Mouse (Mus musculus): ENCODE results near the gene Cacna2d4. TPM values are rescaled to one million over a fixed set of nuclear protein-coding genes. Genes with fewer than 3 reads are reported as not detected.

The Cacna2d4 gene
- total RNA-seq, 4 experiments from 2014 or later: 0.24 to 0.62 (median 0.24) TPM; not detected in 1

GRCm38 (mm10) chr6:119313096-119313495, 76.8 kb downstream of the Cacna2d4 start:
- no peak for DNase-seq

DNA sequence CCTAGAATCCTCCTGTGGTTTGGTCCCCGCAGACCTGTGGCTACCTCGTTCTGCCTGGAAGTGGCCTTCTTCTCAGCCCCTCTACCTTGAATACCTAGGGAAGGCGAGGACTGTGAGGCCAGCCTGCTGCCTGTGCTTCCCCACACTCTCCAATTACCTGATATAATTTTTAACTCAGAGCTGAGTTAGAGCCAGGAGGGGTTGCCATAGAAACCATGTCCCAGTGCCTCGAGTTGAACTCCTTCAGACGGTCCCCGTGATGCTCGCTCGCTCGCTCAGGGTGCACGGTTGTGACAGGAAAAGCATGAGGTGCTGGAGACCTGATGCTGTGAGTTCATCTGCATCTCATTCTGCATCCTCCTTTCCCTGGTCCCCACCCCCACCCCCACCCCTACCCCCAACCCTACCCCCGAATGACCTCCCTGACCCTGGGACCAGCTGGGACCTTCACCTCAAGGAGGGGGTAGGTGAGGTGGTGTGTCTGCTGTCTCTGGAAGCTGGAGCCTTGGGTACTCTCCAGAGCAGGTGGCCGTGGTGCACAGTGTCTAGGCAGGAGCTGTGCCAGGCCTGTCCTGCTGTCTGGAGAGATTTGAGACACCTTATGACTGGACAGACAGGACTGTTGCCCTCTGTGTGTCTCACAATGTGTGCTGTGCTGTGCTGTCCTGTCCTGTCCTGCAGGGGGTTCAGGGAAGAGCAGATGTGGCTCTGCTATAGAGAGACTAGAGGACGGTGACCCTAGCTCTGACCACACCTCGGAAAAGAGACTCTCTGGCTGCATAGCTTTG, 77.5 kb downstream of the Cacna2d4 start:
- DNase-seq: no peak

GRCm38 (mm10) chr6:119314751-119315476, 78.6 kb downstream of the Cacna2d4 start:
- no peak for DNase-seq

GRCm38 (mm10) chr6:119318732-119319131, 82.4 kb downstream of the Cacna2d4 start:
- DNase-seq: no peak

DNA sequence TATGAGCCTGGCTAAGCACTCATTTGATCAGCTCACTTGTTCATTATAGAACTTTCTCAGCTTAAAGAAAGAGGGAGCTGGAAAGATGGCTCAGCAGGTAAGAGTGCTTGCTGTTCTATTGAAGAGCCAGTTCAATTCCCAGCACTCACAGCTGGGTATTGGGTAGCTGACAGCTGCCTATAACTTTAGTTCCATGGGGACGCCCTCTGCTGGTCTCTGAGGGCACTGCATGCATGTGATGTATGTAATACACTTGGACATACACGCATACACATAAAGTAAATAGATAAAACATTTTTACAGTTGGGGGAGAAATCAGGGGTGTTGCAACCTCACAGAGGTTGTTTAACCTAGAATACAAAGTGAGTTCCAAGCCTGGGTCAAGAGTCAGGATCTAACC, 83.0 kb downstream of the Cacna2d4 start:
- no peak for DNase-seq

DNA sequence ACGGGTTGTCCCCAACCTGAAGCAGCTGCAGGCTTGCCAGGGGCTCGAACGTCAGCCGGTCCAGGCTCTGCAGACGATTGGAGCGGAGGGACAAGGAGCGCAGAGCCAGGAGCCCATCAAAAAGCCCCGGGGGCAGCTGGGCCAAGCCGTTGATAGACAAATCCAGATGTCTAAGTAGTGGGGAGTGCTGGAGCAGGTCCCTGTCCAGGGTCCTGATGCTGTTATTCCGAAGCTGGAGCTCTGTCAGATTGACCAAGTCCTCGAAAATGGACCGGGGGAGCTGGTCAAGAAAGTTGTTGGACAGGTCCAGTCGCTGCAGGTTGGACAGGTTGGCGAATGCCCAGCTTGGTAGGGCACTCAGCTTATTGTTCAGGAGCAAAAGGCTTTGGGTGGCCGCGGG, 84.2 kb downstream of the Cacna2d4 start:
- DNase-seq: no peak

GRCm38 (mm10) chr6:119321752-119322151, 85.4 kb downstream of the Cacna2d4 start:
- DNase-seq: no peak

DNA sequence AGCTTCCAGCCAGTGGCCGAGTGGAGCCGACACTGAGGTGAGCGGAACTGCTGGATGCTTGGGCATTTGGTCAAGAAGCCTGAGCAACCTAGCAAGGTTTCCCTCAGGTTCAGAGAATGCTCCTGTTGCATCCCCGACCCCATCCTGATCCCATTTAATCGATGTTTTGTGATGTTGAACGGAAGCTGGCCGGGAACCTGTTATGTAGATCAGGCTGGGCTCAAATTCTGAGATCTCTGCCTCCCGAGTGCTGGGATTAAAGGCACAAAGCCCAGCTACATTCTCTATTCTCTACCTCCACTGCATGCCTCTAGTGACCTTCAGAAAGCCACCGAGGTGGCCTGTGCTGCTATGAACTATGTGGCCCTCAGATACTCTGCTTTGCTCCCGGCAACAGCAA, 88.5 kb downstream of the Cacna2d4 start:
- no peak for DNase-seq

DNA sequence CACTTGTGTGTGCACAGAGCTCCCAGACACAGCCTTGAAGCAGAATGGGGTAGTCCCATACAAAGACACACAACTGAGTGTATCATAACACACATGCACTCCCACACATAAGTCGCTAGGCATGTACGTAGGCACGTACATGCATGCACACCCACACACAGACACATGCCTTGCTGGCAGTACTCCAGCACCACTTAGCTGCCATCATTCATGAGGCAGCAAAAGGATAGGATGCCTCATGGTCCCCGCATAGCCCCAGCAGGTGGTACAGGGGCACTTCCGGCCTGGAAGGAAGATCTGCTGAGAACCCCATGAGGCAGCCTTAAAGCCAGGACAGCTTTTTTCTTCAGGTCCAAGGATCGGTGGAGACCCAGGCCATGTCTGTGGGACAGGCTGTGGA, 89.7 kb downstream of the Cacna2d4 start:
- DNase-seq: no peak

DNA sequence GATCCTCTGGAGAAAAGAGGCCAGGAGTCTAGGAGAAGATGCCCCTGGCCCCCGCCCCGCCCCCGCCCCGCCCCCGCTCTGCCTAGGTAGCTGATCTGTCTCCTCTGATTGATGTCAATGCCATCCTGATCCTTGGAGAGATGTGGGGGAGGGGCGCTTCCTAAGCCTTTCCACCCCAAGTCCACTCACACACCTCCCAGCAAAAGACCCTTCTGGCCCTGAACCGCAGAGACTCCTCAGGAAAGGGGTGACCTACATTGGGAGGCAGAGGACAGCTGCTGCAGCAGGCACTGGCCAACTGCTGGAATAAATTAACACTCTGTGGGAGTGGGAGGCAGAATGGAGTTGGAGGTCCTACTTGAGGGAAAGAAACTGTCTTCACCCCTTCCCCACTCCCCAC, 90.2 kb downstream of the Cacna2d4 start:
- no peak for DNase-seq

- no peak for DNase-seq
Measured at GRCm38 (mm10) chr6:119328521-119329115, 92.3 kb downstream of the Cacna2d4 start.

- no peak for DNase-seq
Measured at GRCm38 (mm10) chr6:119329215-119329714, 92.9 kb downstream of the Cacna2d4 start.

- no peak for DNase-seq
Measured at GRCm38 (mm10) chr6:119329936-119330335, 93.6 kb downstream of the Cacna2d4 start.

GRCm38 (mm10) chr6:119330506-119330905, 94.2 kb downstream of the Cacna2d4 start, which contains the start of gene Lrtm2:
Lrtm2 (minus strand) TSS chr6:119330766.
- DNase-seq: no peak

- no peak for DNase-seq
Measured at GRCm38 (mm10) chr6:119332111-119332510, 95.8 kb downstream of the Cacna2d4 start.

DNA sequence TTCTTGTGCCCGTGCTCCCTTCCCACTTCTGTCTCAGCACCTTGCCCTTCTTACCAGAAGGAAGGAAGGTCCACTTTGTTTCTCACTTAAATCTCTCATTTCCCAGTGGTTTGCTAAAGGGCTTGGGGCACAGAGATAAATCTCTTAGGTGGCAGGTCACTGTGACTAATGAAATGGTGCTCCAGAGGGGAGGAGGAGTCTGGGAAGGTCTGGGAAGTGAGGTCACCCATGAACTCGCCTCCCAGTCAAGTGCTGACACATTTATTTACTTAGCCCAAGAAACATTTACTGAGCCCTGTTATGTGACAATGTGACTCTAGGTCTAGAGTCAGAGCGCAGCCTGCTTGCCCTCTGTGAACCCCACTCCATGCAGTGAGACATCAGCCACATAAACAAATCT, 96.9 kb downstream of the Cacna2d4 start:
- DNase-seq: peak; percentile 51

GRCm38 (mm10) chr6:119333831-119334230, 97.5 kb downstream of the Cacna2d4 start:
- no peak for DNase-seq

- no peak for DNase-seq
Measured at GRCm38 (mm10) chr6:119336124-119336523, 99.8 kb downstream of the Cacna2d4 start.

DNA sequence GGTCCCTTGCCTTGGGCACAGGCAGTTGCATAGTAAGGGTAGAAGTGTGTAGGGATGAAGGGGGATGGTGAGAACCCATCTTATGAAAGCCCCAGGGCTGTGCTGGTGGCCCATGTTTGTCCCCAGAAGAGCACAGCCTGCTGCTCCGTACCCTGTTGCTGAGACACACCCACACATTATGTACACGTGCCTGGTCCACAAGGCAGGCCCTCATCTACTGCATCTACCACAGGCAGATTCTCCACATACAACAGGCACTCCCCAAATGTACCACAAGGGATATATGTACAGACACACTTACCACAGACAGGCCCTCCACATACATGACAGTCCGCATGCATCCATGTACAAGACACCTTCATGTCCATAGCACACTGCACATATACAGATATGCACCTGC, 101.0 kb downstream of the Cacna2d4 start:
- DNase-seq: no peak

DNA sequence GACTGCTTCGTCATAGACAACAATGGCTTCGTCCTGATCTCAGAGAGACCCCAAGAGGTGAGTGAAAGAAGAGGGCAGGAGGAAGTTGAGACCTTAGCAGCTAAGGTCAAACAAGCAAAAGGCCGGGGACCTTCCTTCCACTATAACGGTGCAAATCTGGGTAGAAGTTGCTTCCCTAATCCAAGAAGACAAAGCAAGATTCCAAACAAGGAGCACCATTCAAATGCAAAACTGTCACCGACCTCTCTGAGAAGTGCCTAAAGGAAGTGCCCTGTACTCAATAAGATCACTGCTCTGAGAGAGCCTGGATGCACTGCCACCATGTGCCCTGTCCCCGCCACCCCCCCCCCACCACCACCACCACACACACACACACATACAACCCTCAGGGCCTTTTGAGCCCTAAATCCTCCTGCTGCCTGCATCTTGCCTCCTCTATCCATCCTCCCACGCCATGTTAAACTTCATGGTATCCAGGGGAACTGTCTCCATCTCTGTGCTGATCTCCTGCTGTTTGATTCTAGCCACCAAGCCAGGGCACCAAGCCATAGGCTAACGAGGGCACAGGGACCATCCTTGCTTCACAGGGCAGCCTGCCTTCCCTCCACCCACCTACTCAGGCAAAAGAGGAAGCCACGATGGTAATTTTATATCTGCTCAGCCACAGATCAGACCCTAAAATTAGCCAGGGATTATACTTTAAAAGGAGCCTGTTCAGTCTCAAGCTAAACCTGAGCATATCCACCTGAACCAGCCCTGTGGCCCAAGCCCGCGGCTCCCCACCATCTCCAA, 102.0 kb downstream of the Cacna2d4 start:
- DNase-seq: no peak

DNA sequence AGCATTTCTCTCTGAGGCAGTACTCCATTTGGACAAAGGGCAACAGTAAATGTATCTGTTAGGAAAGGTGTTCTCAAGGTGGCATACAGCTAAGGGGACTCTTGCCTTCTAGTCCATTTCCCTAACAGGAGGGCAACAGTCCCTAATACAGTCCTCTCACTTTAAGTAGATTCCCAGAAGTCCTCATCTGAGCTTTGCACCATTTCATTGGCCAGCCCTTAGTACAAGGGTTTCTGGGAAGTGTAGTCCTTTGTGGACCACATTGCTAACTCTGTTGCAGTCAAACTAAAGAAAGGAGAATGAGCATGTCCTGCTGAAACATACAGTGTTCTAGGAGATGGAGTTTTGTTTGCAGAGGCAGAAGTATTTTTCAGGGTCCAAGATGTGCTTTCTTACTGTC, 105.1 kb downstream of the Cacna2d4 start:
- no peak for DNase-seq

DNA sequence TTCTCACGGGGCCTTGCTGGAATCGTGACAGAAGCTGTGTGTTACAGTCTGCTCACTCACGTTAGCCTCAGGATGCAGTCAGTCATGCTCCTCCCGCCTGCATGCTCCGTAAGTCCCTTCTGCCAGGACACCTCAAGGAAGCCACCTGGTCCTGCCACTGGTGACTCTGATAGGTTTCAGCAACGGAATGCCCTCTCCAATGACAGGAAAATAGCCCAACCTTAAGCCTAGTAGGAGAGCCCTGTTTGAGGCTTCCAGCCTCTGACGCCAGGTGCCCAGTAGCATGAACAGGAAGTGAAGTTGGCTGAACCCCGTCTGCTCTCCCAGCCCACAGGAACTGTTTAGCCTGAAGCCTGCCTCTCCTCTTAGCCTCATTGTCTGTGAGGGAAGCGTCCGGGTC, 109.9 kb downstream of the Cacna2d4 start:
- no peak for DNase-seq
